Mouse (Mus musculus) liver, embryonic 12.5 days (tissue): ENCODE data around the gene Retnlg. TPM values are rescaled to one million over a fixed set of nuclear protein-coding genes. Genes with fewer than 3 reads are reported as not detected.
A peak's percentile ranks its signal among the peaks of the same experiment; 100 is the strongest.

Experiments used
- ATAC-seq: fragments of 200-750 bp; cut with Nextera tagmentation; 2 replicates; pipeline ENCODE4 v1.8.0; 2017; ENCODE audit warnings: moderate number of reproducible peaks, mild to moderate bottlenecking, moderate library complexity
- H3K27ac ChIP-seq: fragments of 300-500 bp; sonication (generic); 2 replicates; pipeline ENCODE4 v1.5.1; 2016; ENCODE audit warnings: mild to moderate bottlenecking
- H3K27me3 ChIP-seq: fragments of 300-500 bp; sonication (generic); replicated peaks from 2 replicates; pipeline ENCODE4 v1.6.1; 2016; ENCODE audit warnings: mild to moderate bottlenecking, moderate library complexity
- H3K36me3 ChIP-seq: fragments of 300-500 bp; sonication (generic); 2 replicates; pipeline ENCODE4 v1.6.1; 2016; ENCODE audit warnings: mild to moderate bottlenecking, moderate library complexity
- H3K4me1 ChIP-seq: fragments of 300-500 bp; sonication (generic); 2 replicates; pipeline ENCODE4 v1.6.1; 2016
- H3K4me2 ChIP-seq: fragments of 300-500 bp; sonication (generic); 2 replicates; pipeline ENCODE4 v1.6.1; 2016; ENCODE audit warnings: mild to moderate bottlenecking, moderate library complexity
- H3K4me3 ChIP-seq: fragments of 300-500 bp; sonication (generic); 2 replicates; pipeline ENCODE4 v1.5.1; 2016; ENCODE audit warnings: mild to moderate bottlenecking, moderate library complexity
- H3K9ac ChIP-seq: fragments of 300-500 bp; sonication (generic); 2 replicates; pipeline ENCODE4 v1.6.1; 2016; ENCODE audit warnings: mild to moderate bottlenecking, moderate library complexity
- H3K9me3 ChIP-seq: fragments of 300-500 bp; sonication (generic); replicated peaks from 2 replicates; pipeline ENCODE4 v1.6.1; 2016; ENCODE audit warnings: mild to moderate bottlenecking, moderate library complexity
- whole genome bisulfite sequencing: fragments of 180-500 bp; shearing (Covaris S2); methylation state at CpG from one replicate; pipeline ENCODE4 v1.1.7; 2016; ENCODE audit not compliant: insufficient replicate concordance; 5-methylcytosine and 5-hydroxymethylcytosine counted together
- polyA plus RNA-seq: library from polyadenylated mRNA; unstranded; fragments of >200 nt; fragmentation: Nextera tagmentation; extraction: Ambion mirVana; gene quantifications from 2 replicates; pipeline ENCODE4 v1.2.1, GENCODE M21; 2016

Retnlg gene
- polyA plus RNA-seq, 1 experiment from 2014 or later = 1.1 TPM

DNA sequence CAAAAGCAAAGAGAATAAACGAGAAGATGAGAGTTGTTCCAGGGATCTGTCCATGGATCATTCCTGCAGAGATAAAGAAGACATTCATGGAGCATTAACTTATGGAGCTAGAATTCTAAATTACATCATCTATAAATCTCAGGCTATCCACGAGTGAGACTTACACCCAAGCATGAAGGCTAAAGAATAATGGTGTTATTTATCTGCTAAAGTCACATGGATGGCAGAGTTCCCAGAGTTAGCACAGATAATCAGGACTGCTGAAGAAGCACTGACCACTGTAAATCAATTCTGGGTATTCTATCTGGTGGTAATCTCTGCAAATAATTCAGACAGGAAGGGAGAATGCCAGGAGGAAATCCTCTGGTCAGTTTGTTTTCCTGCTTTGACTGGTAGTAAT is 18.3 kb downstream of the Retnlg start:
- H3K9ac ChIP-seq = no peak overlapping the region
- no peaks in the 10 kb centered on the region for H3K4me1 ChIP-seq
- H3K4me3 ChIP-seq = no peak overlapping the region
- 36% methylated on average over 2 of the region's 2 CpGs for WGBS
- no peak overlapping the region for H3K4me2 ChIP-seq
- no peaks in the 10 kb centered on the region for H3K36me3 ChIP-seq
- H3K27ac ChIP-seq = no peak overlapping the region
- H3K9me3 ChIP-seq = no peaks in the 10 kb centered on the region
- no peak for ATAC-seq
- H3K27me3 ChIP-seq = no peaks in the 10 kb centered on the region

DNA sequence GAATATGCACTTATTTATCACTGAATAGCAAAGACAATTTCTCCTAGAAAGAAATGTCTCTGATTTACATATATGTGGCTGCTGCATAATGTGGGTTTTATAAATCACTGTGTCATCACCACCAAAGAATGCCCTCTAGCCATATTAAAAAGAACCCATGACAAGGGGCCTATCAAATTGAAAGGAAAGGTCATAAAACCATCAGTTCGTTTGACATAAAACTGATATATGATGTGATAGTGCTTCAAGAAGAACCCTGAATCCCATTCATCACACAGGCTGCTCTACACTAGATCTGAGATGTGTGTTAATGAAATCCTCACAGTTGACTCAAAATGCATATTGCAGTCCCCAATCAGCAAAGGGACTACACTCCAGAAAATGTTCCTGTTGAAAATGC is 27.4 kb downstream of the Retnlg start:
- no peak overlapping the region for H3K9ac ChIP-seq
- no peak overlapping the region for H3K27ac ChIP-seq
- H3K4me1 ChIP-seq = no peaks in the 10 kb centered on the region
- 61% methylated on average over 1 of the region's 1 CpGs for WGBS
- no peaks in the 10 kb centered on the region for H3K27me3 ChIP-seq
- ATAC-seq = no peak
- H3K4me2 ChIP-seq = no peak overlapping the region
- H3K4me3 ChIP-seq = no peak overlapping the region
- no peaks in the 10 kb centered on the region for H3K36me3 ChIP-seq
- H3K9me3 ChIP-seq = no peaks in the 10 kb centered on the region

DNA sequence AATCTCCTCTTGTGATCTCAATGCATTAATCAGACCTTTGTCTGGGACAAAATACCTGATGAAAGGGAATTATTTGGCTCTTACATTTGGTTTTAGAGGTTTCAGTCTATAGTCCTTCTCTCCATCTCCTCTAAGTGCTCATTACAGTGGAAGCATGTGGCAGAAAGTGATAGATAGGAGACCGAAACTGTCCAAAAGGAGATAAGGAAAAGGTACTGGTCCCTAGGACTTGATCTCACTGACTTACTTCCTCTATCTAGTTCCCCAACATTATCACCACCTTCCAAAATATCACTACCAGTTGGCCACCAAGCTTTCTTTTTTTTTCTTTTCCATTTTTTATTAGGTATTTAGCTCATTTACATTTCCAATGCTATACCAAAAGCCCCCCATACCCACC is 38.8 kb downstream of the Retnlg start:
- Histone ChIP-seq H3K9ac (no peak overlapping the region), H3K4me2 (no peak overlapping the region), H3K36me3 (no peaks in the 10 kb centered on the region), H3K4me1 (no peaks in the 10 kb centered on the region), H3K9me3 (no peaks in the 10 kb centered on the region), H3K4me3 (no peak overlapping the region), H3K27me3 (no peaks in the 10 kb centered on the region), H3K27ac (no peak overlapping the region)
- WGBS = 31% methylated on average over 1 of the region's 1 CpGs
- ATAC-seq = peak; percentile 67; the same call in 1 of the 2 replicates

DNA sequence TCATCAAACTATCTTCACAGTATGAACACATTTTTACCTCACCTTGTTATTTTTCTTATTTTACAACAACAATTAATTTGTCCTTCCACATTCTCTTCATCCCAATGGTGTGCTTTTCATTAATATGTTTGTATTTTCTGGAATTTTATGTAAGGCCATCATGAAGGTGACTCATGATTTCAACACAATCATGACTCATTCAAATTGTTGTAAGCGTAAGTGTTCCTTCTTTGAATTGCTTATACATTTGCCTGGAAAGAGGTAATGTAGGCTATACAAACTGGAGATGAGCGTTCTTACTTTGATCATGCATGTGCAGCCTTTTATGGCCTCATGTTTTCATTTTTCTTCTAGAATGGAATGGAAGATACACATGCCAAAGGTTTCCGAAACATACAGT is 40.8 kb downstream of the Retnlg start:
- 81% methylated on average over 3 of the region's 3 CpGs for WGBS
- no peak for ATAC-seq
- H3K36me3 ChIP-seq = no peaks in the 10 kb centered on the region
- H3K27ac ChIP-seq = no peak overlapping the region
- no peaks in the 10 kb centered on the region for H3K27me3 ChIP-seq
- no peak overlapping the region for H3K9ac ChIP-seq
- no peak overlapping the region for H3K4me2 ChIP-seq
- no peaks in the 10 kb centered on the region for H3K9me3 ChIP-seq
- H3K4me1 ChIP-seq = no peaks in the 10 kb centered on the region
- H3K4me3 ChIP-seq = no peak overlapping the region

DNA sequence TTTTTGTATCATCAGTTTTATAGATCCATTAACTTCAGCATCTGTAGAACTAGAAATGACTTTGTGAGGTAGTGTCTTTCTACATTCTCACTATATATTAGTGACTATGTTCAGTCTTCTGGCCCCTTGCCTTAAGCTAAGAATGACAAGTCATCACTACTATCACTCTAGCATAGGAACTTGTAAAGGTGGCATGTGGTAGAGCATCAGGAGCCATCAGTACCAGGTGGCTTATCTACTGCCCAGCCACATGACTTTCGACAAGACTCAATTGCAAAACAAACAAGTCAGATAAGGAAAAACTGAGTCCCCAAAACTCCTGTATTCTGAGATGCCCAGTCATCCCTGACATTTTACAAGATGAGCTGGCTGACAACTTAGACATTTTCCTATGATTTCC is 51.3 kb downstream of the Retnlg start:
- Histone ChIP-seq H3K27ac (no peak overlapping the region), H3K27me3 (no peaks in the 10 kb centered on the region), H3K4me2 (no peak overlapping the region), H3K4me1 (no peaks in the 10 kb centered on the region), H3K4me3 (no peak overlapping the region), H3K9me3 (no peaks in the 10 kb centered on the region), H3K9ac (no peak overlapping the region), H3K36me3 (peaks cover 24% of the 10 kb centered on the region)
- ATAC-seq = peak; percentile 72; the same call in 1 of the 2 replicates
- WGBS = 59% methylated on average over 1 of the region's 1 CpGs

Other genes starting within 250 kb of the Retnlg start
- not detected in 2 replicates for gene Trat1, start 100.6 kb upstream of the Retnlg start, polyA plus RNA-seq
- not detected in 2 replicates for gene Retnlb, start 55.8 kb upstream of the Retnlg start, polyA plus RNA-seq
- not detected in 2 replicates for gene Retnla, start 30.1 kb upstream of the Retnlg start, polyA plus RNA-seq
- gene Dzip3, start 121.5 kb downstream of the Retnlg start, polyA plus RNA-seq = 11.4 and 12.3 TPM in 2 replicates
- gene Cip2a, start 121.6 kb downstream of the Retnlg start, polyA plus RNA-seq = 24.1 and 24.7 TPM in 2 replicates
- gene Myh15, start 184.9 kb downstream of the Retnlg start, polyA plus RNA-seq = not detected in 2 replicates